Mouse (Mus musculus) forebrain, embryonic 14.5 days (tissue): ENCODE results near the gene Rnf157. TPM values are rescaled to one million over a fixed set of nuclear protein-coding genes. Genes with fewer than 3 reads are reported as not detected.
A peak's percentile ranks its signal among the peaks of the same experiment; 100 is the strongest.
"Not testable (repeated sequence)": the region's sequence is repeated elsewhere in the genome, so short reads cannot be mapped to it uniquely, and the experiment has no call there.

Source experiments
- ATAC-seq: fragments of 200-750 bp; cut with Nextera tagmentation; 2 replicates; pipeline ENCODE4 v1.8.0; 2017; ENCODE audit warnings: mild to moderate bottlenecking, moderate library complexity
- DNase-seq: peaks from one replicate; pipeline ENCODE4 v3.0.0-alpha.2; 2015; ENCODE audit warnings: low spot score
- H3K27ac ChIP-seq: fragments of 300-500 bp; sonication (generic); 2 replicates; pipeline ENCODE4 v1.5.1; 2014; ENCODE audit warnings: low read depth, mild to moderate bottlenecking, control low read depth, low read length, moderate library complexity
- H3K27me3 ChIP-seq: fragments of 300-500 bp; sonication (generic); replicated peaks from 2 replicates; pipeline ENCODE4 v1.6.1; 2014; ENCODE audit warnings: low read length, control low read depth, mixed read lengths; ENCODE audit not compliant: control insufficient read depth, insufficient read depth
- H3K36me3 ChIP-seq: fragments of 300-500 bp; sonication (generic); 2 replicates; pipeline ENCODE4 v1.6.1; 2014; ENCODE audit warnings: low read length, control low read depth; ENCODE audit not compliant: control insufficient read depth, insufficient read depth
- H3K4me1 ChIP-seq: fragments of 300-500 bp; sonication (generic); 2 replicates; pipeline ENCODE4 v1.6.1; 2014; ENCODE audit warnings: antibody characterized with exemption, low read length, control low read depth; ENCODE audit not compliant: control insufficient read depth, insufficient read depth
- H3K4me2 ChIP-seq: fragments of 300-500 bp; sonication (generic); 2 replicates; pipeline ENCODE4 v1.6.1; 2014; ENCODE audit warnings: mild to moderate bottlenecking, control low read depth, low read length
- H3K4me3 ChIP-seq: fragments of 300-500 bp; sonication (generic); 2 replicates; pipeline ENCODE4 v1.5.1; 2014; ENCODE audit warnings: low read depth, low read length, control low read depth
- H3K9ac ChIP-seq: fragments of 300-500 bp; sonication (generic); 2 replicates; pipeline ENCODE4 v1.6.1; 2014; ENCODE audit warnings: mild to moderate bottlenecking, low read length, control low read depth, moderate library complexity
- H3K9me3 ChIP-seq: fragments of 300-500 bp; sonication (generic); replicated peaks from 2 replicates; pipeline ENCODE4 v1.6.1; 2016; ENCODE audit warnings: low read length, control low read depth, mixed read lengths; ENCODE audit not compliant: control insufficient read depth
- WGBS: fragments of 180-500 bp; shearing (Covaris S2); extraction: QIAGEN DNeasy Blood & Tissue Kit; methylation state at CpG from one replicate; pipeline ENCODE4 v1.1.7; 2014; 5-methylcytosine and 5-hydroxymethylcytosine counted together
- polyA plus RNA-seq: library from polyadenylated mRNA; unstranded; fragments of >200 nt; fragmentation: Nextera tagmentation; extraction: Ambion mirVana; gene quantifications from 2 replicates; pipeline ENCODE4 v1.2.1, GENCODE M21; 2014

Gene Rnf157
- polyA plus RNA-seq, 1 experiment from 2014 or later: 16.3 TPM

DNA sequence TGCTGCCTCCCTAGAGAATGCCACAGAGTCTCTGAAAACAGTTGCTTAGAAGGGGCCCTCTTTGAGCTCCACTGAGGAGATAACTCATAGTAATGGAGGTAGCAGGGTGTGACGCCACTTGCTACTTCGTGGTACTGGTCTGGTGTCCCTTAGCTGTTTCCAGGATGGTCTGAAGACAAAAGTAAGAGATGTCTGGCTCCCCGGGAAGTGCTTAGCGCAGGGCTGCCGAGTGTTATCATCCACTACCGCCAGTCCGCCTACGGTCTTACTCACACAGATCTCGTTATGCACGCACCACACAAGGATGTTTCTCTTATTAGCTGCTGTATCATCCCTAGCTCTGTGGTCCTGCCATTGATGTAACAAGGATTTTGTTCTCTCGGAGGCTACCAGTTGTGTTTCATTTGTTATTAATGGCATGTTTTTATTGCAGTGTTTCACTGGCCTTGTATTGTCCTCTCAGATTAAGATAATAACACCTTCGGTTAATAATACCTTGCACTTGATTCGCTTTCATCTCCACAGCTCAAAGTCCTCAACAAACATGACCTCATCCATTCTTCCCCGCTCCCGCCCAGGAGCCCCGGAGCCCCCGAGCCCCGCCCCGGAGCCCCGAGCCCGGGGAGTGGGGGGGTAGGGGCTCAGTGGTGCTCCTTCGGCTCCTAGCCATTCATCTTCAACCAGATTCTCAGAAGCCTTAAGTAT, 18.0 kb upstream of the Rnf157 start:
- Histone ChIP-seq H3K9ac (no peak overlapping the region), H3K36me3 (peaks cover 9% of the 10 kb centered on the region), H3K9me3 (no peaks in the 10 kb centered on the region), H3K4me1 (peaks cover 12% of the 10 kb centered on the region), H3K4me3 (no peak overlapping the region), H3K27ac (no peak overlapping the region), H3K27me3 (no peaks in the 10 kb centered on the region), H3K4me2 (peak overlapping the region; percentile 16; the same call in 1 of the 2 replicates)
- no peak for DNase-seq
- 24% methylated on average over 22 of the region's 22 CpGs for WGBS
- no peak for ATAC-seq

DNA sequence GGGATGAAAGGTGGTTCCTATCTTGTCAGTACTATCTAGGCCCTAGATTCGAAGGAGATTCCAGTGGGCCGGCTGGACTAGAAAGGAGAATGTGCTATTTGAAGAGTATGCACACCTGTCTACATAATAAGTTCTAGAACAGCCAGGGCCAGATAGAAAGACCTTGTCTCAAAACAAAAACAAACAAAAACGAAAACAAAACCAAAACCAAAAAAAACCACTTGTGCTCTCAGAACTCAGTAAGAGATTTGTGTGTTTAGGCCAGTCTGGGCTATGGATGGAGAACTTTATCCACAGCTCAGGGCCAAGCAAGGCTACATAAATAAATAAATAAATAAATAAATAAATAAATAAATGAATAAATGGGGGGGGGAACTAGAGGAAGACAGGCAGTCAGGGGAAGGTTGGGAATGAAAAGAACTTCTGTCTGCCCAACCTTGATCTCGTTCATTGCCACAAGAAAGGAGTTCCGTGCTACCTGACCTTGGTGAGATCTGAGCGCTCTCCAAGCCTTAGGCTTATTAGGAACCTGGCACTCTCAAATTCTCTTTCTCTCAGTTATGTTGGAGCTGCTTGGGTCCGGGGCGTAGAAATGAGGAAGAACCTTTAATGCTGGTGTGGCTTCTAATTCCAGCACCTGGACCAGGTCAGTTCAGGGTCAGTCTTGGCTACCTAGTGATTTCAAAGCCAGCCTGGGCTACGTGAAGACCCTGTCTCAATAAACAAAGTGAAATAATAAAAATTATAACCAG, 17.2 kb upstream of the Rnf157 start:
- ATAC-seq (no peak), DNase-seq (no peak)
- Histone ChIP-seq H3K27ac (no peak overlapping the region), H3K9me3 (no peaks in the 10 kb centered on the region), H3K36me3 (peaks cover under 1% of the 10 kb centered on the region; the same call in 1 of the 2 replicates), H3K4me3 (no peak overlapping the region), H3K4me1 (peaks cover 4% of the 10 kb centered on the region), H3K4me2 (no peak overlapping the region), H3K27me3 (no peaks in the 10 kb centered on the region), H3K9ac (no peak overlapping the region)
- 92% methylated on average over 9 of the region's 9 CpGs for WGBS

DNA sequence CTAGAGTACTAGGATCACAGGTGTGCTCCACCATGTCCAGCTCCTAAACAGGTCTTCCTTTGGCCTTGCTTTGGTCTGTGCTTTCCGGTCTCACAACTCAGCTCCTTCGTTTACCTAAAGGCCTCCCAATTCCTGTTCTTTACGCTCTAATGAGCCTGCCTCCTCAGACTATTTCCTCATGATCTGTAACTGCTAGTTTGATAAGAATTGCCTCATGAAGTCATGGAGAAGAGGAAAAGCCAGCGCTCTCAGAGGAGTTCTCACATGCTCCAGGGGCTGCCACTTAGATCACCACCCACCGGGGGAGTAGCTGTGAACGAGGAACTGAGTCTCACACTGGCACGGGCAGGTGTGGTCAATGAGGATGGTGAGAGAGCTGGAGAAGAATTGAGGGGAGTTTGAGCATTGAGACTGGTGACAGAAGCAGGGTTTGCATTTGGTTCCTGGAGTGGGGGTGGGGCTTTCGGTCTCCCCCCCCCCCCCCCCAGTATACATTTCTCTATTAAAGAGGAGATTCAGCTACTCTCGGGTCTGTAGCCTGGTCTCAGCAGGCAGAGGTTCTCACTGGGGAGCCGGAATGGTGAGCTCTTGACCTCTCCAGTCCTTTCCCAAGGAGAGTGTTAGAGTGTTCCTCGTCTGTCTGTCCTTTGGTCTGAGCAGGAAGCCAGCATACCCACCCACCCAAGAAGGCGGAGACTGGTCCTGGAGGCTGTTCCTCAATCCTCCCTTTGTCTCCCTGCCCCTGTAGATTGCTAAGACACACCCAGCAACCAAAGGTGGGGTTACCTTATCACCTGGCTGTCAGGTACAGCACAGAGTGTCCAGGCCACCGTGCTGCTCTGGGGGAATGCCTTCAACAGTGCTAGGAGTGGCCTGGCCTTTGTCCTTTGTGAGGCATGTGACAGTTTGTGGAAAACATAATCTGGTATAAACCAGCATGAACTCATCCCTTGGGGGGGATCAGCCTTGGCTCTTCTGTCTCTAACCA, 16.3 kb upstream of the Rnf157 start:
- H3K27ac ChIP-seq: no peak overlapping the region
- H3K27me3 ChIP-seq: no peaks in the 10 kb centered on the region
- WGBS: 61% methylated on average over 13 of the region's 13 CpGs
- H3K9ac ChIP-seq: no peak overlapping the region
- DNase-seq: no peak
- H3K4me1 ChIP-seq: peaks cover 4% of the 10 kb centered on the region; the same call in 1 of the 2 replicates
- ATAC-seq: no peak
- no peaks in the 10 kb centered on the region for H3K36me3 ChIP-seq
- no peak overlapping the region for H3K4me2 ChIP-seq
- H3K9me3 ChIP-seq: no peaks in the 10 kb centered on the region
- H3K4me3 ChIP-seq: no peak overlapping the region

DNA sequence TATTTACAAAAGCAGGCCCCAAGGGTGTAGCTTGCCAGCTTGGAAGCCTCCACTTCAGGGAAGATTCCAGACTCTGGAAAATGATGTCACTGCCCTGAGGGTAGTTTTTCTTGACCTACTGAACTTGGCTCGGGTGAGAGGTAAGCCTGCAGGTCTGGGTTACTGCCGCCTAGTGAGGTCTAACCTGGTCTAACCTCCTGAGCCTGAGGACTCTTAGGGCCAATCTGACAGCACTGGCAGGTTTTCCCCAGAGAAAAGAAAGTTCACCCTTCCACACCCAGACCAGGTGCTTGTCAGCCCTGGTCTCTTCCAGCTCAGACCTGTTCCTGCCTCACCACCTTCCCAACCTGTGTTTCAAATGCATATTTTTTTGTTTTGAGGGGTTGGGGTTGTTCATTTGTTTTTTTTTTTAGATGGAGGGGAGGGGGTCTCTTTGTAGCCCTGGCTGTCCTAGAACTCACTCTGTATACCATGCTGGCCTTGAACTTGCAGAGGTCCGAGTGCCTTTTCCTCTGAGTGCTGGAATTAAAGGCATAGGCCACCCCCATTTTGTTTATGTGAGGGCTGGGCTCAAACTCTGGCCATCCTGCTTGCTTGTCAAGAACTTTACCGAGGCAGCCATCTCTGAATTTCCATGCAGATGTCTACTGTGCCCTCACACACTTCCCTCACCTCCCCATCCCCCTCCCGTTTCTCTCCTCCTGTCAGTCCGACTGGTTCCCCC, 14.2 kb upstream of the Rnf157 start:
- ATAC-seq: no peak
- 76% methylated on average over 6 of the region's 6 CpGs for WGBS
- H3K4me1 ChIP-seq: peaks cover 4% of the 10 kb centered on the region; the same call in 1 of the 2 replicates

DNA sequence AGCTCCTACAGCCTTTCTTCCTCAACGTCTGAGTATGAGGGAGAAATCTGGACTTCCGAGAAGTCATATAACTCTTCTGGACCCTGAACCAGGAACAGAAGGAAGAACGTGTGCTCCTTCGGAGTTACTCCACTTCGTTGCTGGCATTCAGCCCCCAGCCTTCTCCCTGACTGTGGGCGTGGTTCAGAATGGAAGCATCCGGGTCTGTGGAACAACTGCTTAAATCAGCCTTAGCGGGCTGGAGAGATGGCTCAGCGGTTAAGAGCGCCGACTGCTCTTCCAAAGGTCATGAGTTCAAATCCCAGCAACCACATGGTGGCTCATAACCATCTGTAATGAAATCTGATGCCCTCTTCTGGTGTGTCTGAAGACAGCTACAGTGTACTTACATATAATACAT, 13.5 kb upstream of the Rnf157 start:
- H3K4me1 ChIP-seq, H3K27me3 ChIP-seq, DNase-seq, H3K9ac ChIP-seq, H3K27ac ChIP-seq, H3K9me3 ChIP-seq, ATAC-seq, H3K36me3 ChIP-seq, H3K4me3 ChIP-seq, H3K4me2 ChIP-seq: not testable (repeated sequence)
- WGBS: 90% methylated on average over 11 of the region's 11 CpGs

More for the DNA sequence above, 14.2 kb upstream of the Rnf157 start:
- Histone ChIP-seq H3K4me3 (no peak overlapping the region), H3K27ac (no peak overlapping the region), H3K36me3 (no peaks in the 10 kb centered on the region), H3K9ac (no peak overlapping the region), H3K27me3 (no peaks in the 10 kb centered on the region), H3K9me3 (no peaks in the 10 kb centered on the region), H3K4me2 (no peak overlapping the region)
- DNase-seq: no peak

DNA sequence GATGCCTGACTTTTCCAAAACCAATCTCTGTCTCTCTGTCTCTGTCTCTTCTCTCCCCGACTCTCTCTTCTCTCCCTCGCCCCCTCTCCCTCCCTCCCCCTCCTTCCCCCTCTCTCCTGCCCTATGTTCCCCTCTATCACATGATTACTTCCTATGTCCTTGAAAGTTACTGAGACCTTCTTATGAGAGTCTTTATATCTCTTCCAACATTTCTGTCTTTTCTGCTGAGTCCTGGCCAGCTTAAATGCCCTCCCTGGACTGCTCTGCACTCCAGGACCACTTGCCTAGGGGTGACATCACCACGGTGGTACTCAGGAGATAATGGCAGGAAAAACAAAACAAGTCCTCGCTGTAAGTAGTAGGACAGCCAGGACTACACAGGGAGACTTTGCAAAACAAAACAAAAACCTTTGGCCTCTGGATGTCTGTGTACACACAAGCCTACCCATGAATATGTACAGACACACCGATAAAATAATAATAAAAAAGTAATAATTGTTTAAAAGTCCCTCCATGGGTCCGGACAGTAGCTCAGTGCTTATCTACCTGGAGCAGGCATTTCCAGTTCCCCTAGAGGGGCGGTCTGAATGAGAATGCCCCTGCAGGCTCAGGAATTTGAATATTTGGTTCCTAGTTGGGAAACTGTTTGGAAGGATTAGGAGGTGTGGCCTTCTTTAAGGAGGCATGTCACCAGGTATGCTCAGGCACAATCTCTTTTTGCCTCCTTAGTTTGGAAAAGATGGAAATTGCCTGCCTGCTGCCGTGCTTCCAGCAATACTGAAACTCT, 12.0 kb upstream of the Rnf157 start:
- Histone ChIP-seq H3K36me3 (no peaks in the 10 kb centered on the region), H3K9me3 (no peaks in the 10 kb centered on the region), H3K27me3 (no peaks in the 10 kb centered on the region), H3K27ac (no peak overlapping the region), H3K4me3 (no peak overlapping the region), H3K9ac (no peak overlapping the region), H3K4me2 (no peak overlapping the region), H3K4me1 (no peaks in the 10 kb centered on the region)
- ATAC-seq: no peak
- DNase-seq: no peak
- WGBS: 57% methylated on average over 8 of the region's 8 CpGs

DNA sequence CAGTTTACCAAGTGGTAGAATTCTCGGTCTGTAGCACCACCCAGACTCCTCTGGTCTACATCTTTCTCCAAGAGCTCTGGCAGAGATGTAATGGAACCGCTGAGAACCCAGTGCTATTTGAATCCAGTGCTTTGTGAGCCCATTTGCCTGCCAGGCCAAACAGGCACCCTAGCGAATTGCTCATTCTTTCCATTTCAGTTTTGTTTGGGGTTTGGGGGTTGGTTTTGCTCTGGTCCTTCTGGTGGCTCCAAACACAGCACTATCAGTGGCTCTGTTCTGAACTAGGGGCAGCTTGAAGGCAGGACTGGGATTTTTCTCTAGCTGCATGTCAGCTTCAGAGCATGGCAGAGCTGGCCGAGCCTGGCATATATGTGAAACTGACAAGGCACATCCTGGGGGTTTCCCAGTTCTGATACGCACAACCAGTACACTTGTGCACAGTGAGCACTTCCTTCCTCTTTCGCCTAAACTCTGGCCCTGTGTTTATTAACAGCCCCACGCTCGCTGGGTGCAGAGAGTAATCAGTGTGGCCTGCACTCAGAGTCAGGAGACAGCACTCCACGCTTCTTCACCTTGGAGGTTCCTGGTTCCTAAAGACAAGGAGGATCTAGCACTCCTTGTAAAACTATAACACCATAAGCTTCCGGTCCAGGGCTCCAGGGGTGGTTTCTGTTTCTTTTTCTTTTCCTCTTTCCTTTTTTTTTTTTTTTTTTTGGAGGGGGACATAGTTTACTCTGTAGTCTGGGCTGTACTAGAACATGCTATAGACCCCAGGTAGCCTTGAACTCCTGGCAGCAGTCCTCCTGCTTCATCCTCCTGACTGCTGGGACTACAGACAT, 11.2 kb upstream of the Rnf157 start:
- H3K9me3 ChIP-seq: no peaks in the 10 kb centered on the region
- WGBS: 90% methylated on average over 10 of the region's 10 CpGs
- no peaks in the 10 kb centered on the region for H3K27me3 ChIP-seq
- no peak overlapping the region for H3K9ac ChIP-seq
- ATAC-seq (no peak), DNase-seq (no peak)
- no peaks in the 10 kb centered on the region for H3K36me3 ChIP-seq
- H3K4me2 ChIP-seq: no peak overlapping the region
- no peak overlapping the region for H3K27ac ChIP-seq
- no peaks in the 10 kb centered on the region for H3K4me1 ChIP-seq
- no peak overlapping the region for H3K4me3 ChIP-seq
